Mouse (Mus musculus): ENCODE data around the gene Prr12. TPM values are rescaled to one million over a fixed set of nuclear protein-coding genes. Genes with fewer than 3 reads are reported as not detected.

Prr12 gene
- total and polyA plus RNA-seq, 2 experiments from 2014 or later = 9.2 to 14.0 TPM

GRCm38 (mm10) chr7:45012011-45012410, 40.7 kb downstream of the Prr12 start:
- H3K9ac ChIP-seq (replicated peaks; ENCODE audit: low read length) = no peak overlapping the region
- no peak for TF ChIP-seq CTCF (IDR thresholded peaks at IDR 0.05; ENCODE audit: low read depth)
- no peaks in the 10 kb centered on the region for H3K9me3 ChIP-seq (ENCODE audit: low read length)
- 98% methylated on average over 6 of the region's 6 CpGs for WGBS
- DNase-seq (ENCODE audit: low spot score) (no peak), ATAC-seq (no peak)
- H3K4me2 ChIP-seq (ENCODE audit: low read depth, low read length) = no peak overlapping the region
- H3K4me3 ChIP-seq (ENCODE audit: low read length) = no peak overlapping the region
- H3K36me3 ChIP-seq (ENCODE audit: insufficient read depth, low read length) = peaks cover 45% of the 10 kb centered on the region
- no peaks in the 10 kb centered on the region for H3K27me3 ChIP-seq (ENCODE audit: insufficient read depth, low read length)
- peaks cover 11% of the 10 kb centered on the region for H3K4me1 ChIP-seq (ENCODE audit: insufficient read depth, low read length)
- H3K27ac ChIP-seq = no peak overlapping the region

- no peak overlapping the region for H3K4me2 ChIP-seq (ENCODE audit: low read depth, low read length)
- no peak overlapping the region for H3K4me3 ChIP-seq (ENCODE audit: low read length)
- no peak for TF ChIP-seq CTCF (IDR thresholded peaks at IDR 0.05; ENCODE audit: low read depth)
- no peak for DNase-seq (ENCODE audit: low spot score)
- no peaks in the 10 kb centered on the region for H3K9me3 ChIP-seq (ENCODE audit: low read length)
- no peak for ATAC-seq
- no peaks in the 10 kb centered on the region for H3K4me1 ChIP-seq (ENCODE audit: insufficient read depth, low read length)
- H3K9ac ChIP-seq (replicated peaks; ENCODE audit: low read length) = no peak overlapping the region
- WGBS = 97% methylated on average over 16 of the region's 19 CpGs
- no peaks in the 10 kb centered on the region for H3K27me3 ChIP-seq (ENCODE audit: insufficient read depth, low read length)
- peaks cover 76% of the 10 kb centered on the region for H3K36me3 ChIP-seq (ENCODE audit: insufficient read depth, low read length)
- no peak overlapping the region for H3K27ac ChIP-seq
Measured at GRCm38 (mm10) chr7:45008411-45008810, 44.3 kb downstream of the Prr12 start.

- Histone ChIP-seq H3K27me3 (ENCODE audit: insufficient read depth, low read length) (no peaks in the 10 kb centered on the region), H3K36me3 (ENCODE audit: insufficient read depth, low read length) (peaks cover 77% of the 10 kb centered on the region), H3K4me3 (ENCODE audit: low read length) (no peak overlapping the region), H3K4me2 (ENCODE audit: low read depth, low read length) (no peak overlapping the region), H3K4me1 (ENCODE audit: insufficient read depth, low read length) (no peaks in the 10 kb centered on the region), H3K27ac (no peak overlapping the region), H3K9me3 (ENCODE audit: low read length) (no peaks in the 10 kb centered on the region), H3K9ac (replicated peaks; ENCODE audit: low read length) (no peak overlapping the region)
- WGBS = 90% methylated on average over 28 of the region's 30 CpGs
- no peak for TF ChIP-seq CTCF (IDR thresholded peaks at IDR 0.05; ENCODE audit: low read depth)
- ATAC-seq (no peak), DNase-seq (ENCODE audit: low spot score) (no peak)
Measured at GRCm38 (mm10) chr7:45007846-45008245, 44.8 kb downstream of the Prr12 start.

- Histone ChIP-seq H3K9me3 (ENCODE audit: low read length) (no peaks in the 10 kb centered on the region), H3K36me3 (ENCODE audit: insufficient read depth, low read length) (peaks cover 77% of the 10 kb centered on the region), H3K4me1 (ENCODE audit: insufficient read depth, low read length) (no peaks in the 10 kb centered on the region), H3K4me3 (ENCODE audit: low read length) (no peak overlapping the region), H3K9ac (replicated peaks; ENCODE audit: low read length) (no peak overlapping the region), H3K27me3 (ENCODE audit: insufficient read depth, low read length) (no peaks in the 10 kb centered on the region), H3K27ac (no peak overlapping the region), H3K4me2 (ENCODE audit: low read depth, low read length) (no peak overlapping the region)
- DNase-seq (ENCODE audit: low spot score) = no peak
- no peak for TF ChIP-seq CTCF (IDR thresholded peaks at IDR 0.05; ENCODE audit: low read depth)
- no peak for ATAC-seq
- 97% methylated on average over 29 of the region's 29 CpGs for WGBS
Measured at GRCm38 (mm10) chr7:45007141-45007540, 45.5 kb downstream of the Prr12 start.

- Histone ChIP-seq H3K36me3 (ENCODE audit: insufficient read depth, low read length) (peaks cover 77% of the 10 kb centered on the region), H3K4me3 (ENCODE audit: low read length) (no peak overlapping the region), H3K4me1 (ENCODE audit: insufficient read depth, low read length) (no peaks in the 10 kb centered on the region), H3K27ac (no peak overlapping the region), H3K27me3 (ENCODE audit: insufficient read depth, low read length) (no peaks in the 10 kb centered on the region), H3K4me2 (ENCODE audit: low read depth, low read length) (no peak overlapping the region), H3K9ac (replicated peaks; ENCODE audit: low read length) (no peak overlapping the region), H3K9me3 (ENCODE audit: low read length) (no peaks in the 10 kb centered on the region)
- WGBS = 93% methylated on average over 12 of the region's 12 CpGs
- ATAC-seq (no peak), DNase-seq (ENCODE audit: low spot score) (no peak)
- TF ChIP-seq CTCF (IDR thresholded peaks at IDR 0.05; ENCODE audit: low read depth) = no peak
Measured at GRCm38 (mm10) chr7:45006503-45006902, 46.2 kb downstream of the Prr12 start.

- no peak overlapping the region for H3K4me3 ChIP-seq (ENCODE audit: low read length)
- no peak for ATAC-seq
- no peaks in the 10 kb centered on the region for H3K27me3 ChIP-seq (ENCODE audit: insufficient read depth, low read length)
- H3K9me3 ChIP-seq (ENCODE audit: low read length) = no peaks in the 10 kb centered on the region
- no peak overlapping the region for H3K27ac ChIP-seq
- H3K9ac ChIP-seq (replicated peaks; ENCODE audit: low read length) = no peak overlapping the region
- H3K4me1 ChIP-seq (ENCODE audit: insufficient read depth, low read length) = no peaks in the 10 kb centered on the region
- 91% methylated on average over 6 of the region's 6 CpGs for WGBS
- no peak overlapping the region for H3K4me2 ChIP-seq (ENCODE audit: low read depth, low read length)
- no peak for DNase-seq (ENCODE audit: low spot score)
- no peak for TF ChIP-seq CTCF (IDR thresholded peaks at IDR 0.05; ENCODE audit: low read depth)
- peaks cover 83% of the 10 kb centered on the region for H3K36me3 ChIP-seq (ENCODE audit: insufficient read depth, low read length)
Measured at GRCm38 (mm10) chr7:45005321-45005992, 47.2 kb downstream of the Prr12 start.

GRCm38 (mm10) chr7:45004546-45004945, 48.1 kb downstream of the Prr12 start:
- no peak for TF ChIP-seq CTCF (IDR thresholded peaks at IDR 0.05; ENCODE audit: low read depth)
- no peak for ATAC-seq
- Histone ChIP-seq H3K4me3 (ENCODE audit: low read length) (no peak overlapping the region), H3K9ac (replicated peaks; ENCODE audit: low read length) (no peak overlapping the region), H3K27me3 (ENCODE audit: insufficient read depth, low read length) (no peaks in the 10 kb centered on the region), H3K36me3 (ENCODE audit: insufficient read depth, low read length) (peaks cover 75% of the 10 kb centered on the region), H3K4me1 (ENCODE audit: insufficient read depth, low read length) (no peaks in the 10 kb centered on the region), H3K27ac (no peak overlapping the region), H3K9me3 (ENCODE audit: low read length) (no peaks in the 10 kb centered on the region), H3K4me2 (ENCODE audit: low read depth, low read length) (no peak overlapping the region)
- DNase-seq (ENCODE audit: low spot score) = no peak
- WGBS = 80% methylated on average over 3 of the region's 3 CpGs

Data from hindbrain, postnatal 0 days (tissue).